Mouse (Mus musculus) A20 (cell line): ENCODE results near the gene Gm28038.
A peak's percentile ranks its signal among the peaks of the same experiment; 100 is the strongest.

ENCODE experiments used
- DNase-seq: peaks from one replicate; pipeline ENCODE4 v3.0.0-alpha.2; 2011; ENCODE audit warnings: low read depth, low spot score

Gm28038 gene

GRCm38 (mm10) chr2:30285416-30286181 is 4.8 kb downstream of the Gm28038 start:
- no peak for DNase-seq

- DNase-seq = peak; percentile 94
These were observed 5.6 kb downstream of the Gm28038 start, which contains the start of the genes Dolk and Nup188 for GRCm38 (mm10) chr2:30286192-30287026. Gene Dolk, minus strand, starts transcription at chr2:30286334. Gene Nup188, plus strand, starts transcription at chr2:30286397.

GRCm38 (mm10) chr2:30287027-30287373 is 6.2 kb downstream of the Gm28038 start:
- DNase-seq = peak; percentile 70

- DNase-seq = no peak
These were observed 18.7 kb downstream of the Gm28038 start for GRCm38 (mm10) chr2:30299525-30299924.

- DNase-seq = no peak
These were observed 19.1 kb downstream of the Gm28038 start for GRCm38 (mm10) chr2:30299966-30300365.

- DNase-seq = no peak
These were observed 25.2 kb downstream of the Gm28038 start for GRCm38 (mm10) chr2:30306087-30306486.

- no peak for DNase-seq
These were observed 28.5 kb downstream of the Gm28038 start for GRCm38 (mm10) chr2:30309351-30309750.

- no peak for DNase-seq
These were observed 30.6 kb downstream of the Gm28038 start for GRCm38 (mm10) chr2:30311481-30311880.

GRCm38 (mm10) chr2:30316136-30316535 is 35.3 kb downstream of the Gm28038 start:
- DNase-seq = peak; percentile 11

- DNase-seq = no peak
These were observed 36.1 kb downstream of the Gm28038 start for GRCm38 (mm10) chr2:30316955-30317354.

- DNase-seq = no peak
These were observed 38.4 kb downstream of the Gm28038 start for GRCm38 (mm10) chr2:30319260-30319659.

GRCm38 (mm10) chr2:30323111-30323510 is 42.3 kb downstream of the Gm28038 start:
- no peak for DNase-seq

- DNase-seq = no peak
These were observed 44.5 kb downstream of the Gm28038 start for GRCm38 (mm10) chr2:30325296-30325695.

GRCm38 (mm10) chr2:30327276-30327675 is 46.4 kb downstream of the Gm28038 start:
- DNase-seq = no peak

- no peak for DNase-seq
These were observed 47.9 kb downstream of the Gm28038 start for GRCm38 (mm10) chr2:30328791-30329190.

GRCm38 (mm10) chr2:30335324-30335723 is 54.5 kb downstream of the Gm28038 start:
- no peak for DNase-seq

GRCm38 (mm10) chr2:30336174-30336915 is 55.5 kb downstream of the Gm28038 start:
- no peak for DNase-seq

- DNase-seq = no peak
These were observed 56.3 kb downstream of the Gm28038 start for GRCm38 (mm10) chr2:30337179-30337578.

GRCm38 (mm10) chr2:30342061-30342460 is 61.2 kb downstream of the Gm28038 start:
- DNase-seq = no peak

- DNase-seq = no peak
These were observed 61.7 kb downstream of the Gm28038 start for GRCm38 (mm10) chr2:30342544-30342943.

- DNase-seq = no peak
These were observed 62.8 kb downstream of the Gm28038 start for GRCm38 (mm10) chr2:30343601-30344137.
